Mouse (Mus musculus): Measurements from ENCODE around the gene Ager. TPM values are rescaled to one million over a fixed set of nuclear protein-coding genes. Genes with fewer than 3 reads are reported as not detected.
A peak's percentile ranks its signal among the peaks of the same experiment; 100 is the strongest.

Gene Ager
- polyA plus RNA-seq, 1 experiment = 5.2 TPM

GRCm38 (mm10) chr17:34628644-34628967, 30.9 kb downstream of the Ager start:
- TF ChIP-seq POLR2A (IDR thresholded peaks at IDR 0.05; ENCODE audit: low read depth, low read length) = no peak
- TF ChIP-seq CTCF (IDR thresholded peaks at IDR 0.05; ENCODE audit: extremely low read depth, insufficient read depth, insufficient read length, insufficient replicate concordance) = no peak
- Histone ChIP-seq H3K27me3 (ENCODE audit: control insufficient read depth, insufficient read depth, low read length) (peaks cover 12% of the 10 kb centered on the region; the same call in 1 of the 2 replicates), H3K4me3 (ENCODE audit: extremely low read depth, insufficient read depth, insufficient read length) (no peak overlapping the region), H3K36me3 (ENCODE audit: control insufficient read depth, insufficient read depth, low read length) (no peaks in the 10 kb centered on the region), H3K27ac (ENCODE audit: insufficient read depth, low read length) (no peak overlapping the region), H3K4me1 (ENCODE audit: control insufficient read depth, insufficient read depth, insufficient read length) (peaks cover 19% of the 10 kb centered on the region)
- 57% methylated on average over 5 of the region's 5 CpGs for WGBS
- DNase-seq (ENCODE audit: low read depth in 1 of 2, low spot score in 2 of 2) = no peak

GRCm38 (mm10) chr17:34629221-34629751, 31.6 kb downstream of the Ager start, which contains the start of gene Prrt1:
Gene Prrt1, plus strand, starts transcription at chr17:34629533.
- peak within 1 kb of the TSS; percentile 23; the same call in 1 of the 2 replicates for H3K4me3 ChIP-seq (ENCODE audit: extremely low read depth, insufficient read depth, insufficient read length)
- TF ChIP-seq CTCF (IDR thresholded peaks at IDR 0.05; ENCODE audit: extremely low read depth, insufficient read depth, insufficient read length, insufficient replicate concordance) = no peak
- no peak for TF ChIP-seq POLR2A (IDR thresholded peaks at IDR 0.05; ENCODE audit: low read depth, low read length)
- peak within 1 kb of the TSS; percentile 23 for H3K27ac ChIP-seq (ENCODE audit: insufficient read depth, low read length)
- H3K4me1 ChIP-seq (ENCODE audit: control insufficient read depth, insufficient read depth, insufficient read length) = peaks cover 19% of the 10 kb centered on the region
- no peaks in the 10 kb centered on the region for H3K36me3 ChIP-seq (ENCODE audit: control insufficient read depth, insufficient read depth, low read length)
- WGBS = 22% methylated on average over 16 of the region's 16 CpGs
- no peak for DNase-seq (ENCODE audit: low read depth in 1 of 2, low spot score in 2 of 2)
- peaks cover 12% of the 10 kb centered on the region; the same call in 1 of the 2 replicates for H3K27me3 ChIP-seq (ENCODE audit: control insufficient read depth, insufficient read depth, low read length)

- Histone ChIP-seq H3K27me3 (ENCODE audit: control insufficient read depth, insufficient read depth, low read length) (peaks cover 12% of the 10 kb centered on the region; the same call in 1 of the 2 replicates), H3K36me3 (ENCODE audit: control insufficient read depth, insufficient read depth, low read length) (no peaks in the 10 kb centered on the region), H3K4me3 (ENCODE audit: extremely low read depth, insufficient read depth, insufficient read length) (peak overlapping the region; percentile 23; the same call in 1 of the 2 replicates), H3K27ac (ENCODE audit: insufficient read depth, low read length) (peak overlapping the region; percentile 23; the same call in 1 of the 2 replicates), H3K4me1 (ENCODE audit: control insufficient read depth, insufficient read depth, insufficient read length) (peaks cover 19% of the 10 kb centered on the region)
- TF ChIP-seq POLR2A (IDR thresholded peaks at IDR 0.05; ENCODE audit: low read depth, low read length) (no peak), CTCF (IDR thresholded peaks at IDR 0.05; ENCODE audit: extremely low read depth, insufficient read depth, insufficient read length, insufficient replicate concordance) (no peak)
- no peak for DNase-seq (ENCODE audit: low read depth in 1 of 2, low spot score in 2 of 2)
- 14% methylated on average over 12 of the region's 12 CpGs for WGBS
Observed at GRCm38 (mm10) chr17:34629796-34630603, 32.3 kb downstream of the Ager start.

- 3% methylated on average over 48 of the region's 48 CpGs for whole genome bisulfite sequencing
- H3K27me3 ChIP-seq (ENCODE audit: control insufficient read depth, insufficient read depth, low read length) = peaks cover 12% of the 10 kb centered on the region; the same call in 1 of the 2 replicates
- DNase-seq (ENCODE audit: low read depth in 1 of 2, low spot score in 2 of 2) = no peak
Observed at GRCm38 (mm10) chr17:34630761-34631301, 33.2 kb downstream of the Ager start.

GRCm38 (mm10) chr17:34631647-34632046, 34.0 kb downstream of the Ager start:
- H3K27me3 ChIP-seq (ENCODE audit: control insufficient read depth, insufficient read depth, low read length) = peaks cover 12% of the 10 kb centered on the region; the same call in 1 of the 2 replicates
- DNase-seq (ENCODE audit: low read depth in 1 of 2, low spot score in 2 of 2) = no peak
- H3K4me3 ChIP-seq (ENCODE audit: extremely low read depth, insufficient read depth, insufficient read length) = peak overlapping the region; percentile 16; the same call in 1 of the 2 replicates
- H3K27ac ChIP-seq (ENCODE audit: insufficient read depth, low read length) = no peak overlapping the region
- H3K36me3 ChIP-seq (ENCODE audit: control insufficient read depth, insufficient read depth, low read length) = no peaks in the 10 kb centered on the region
- peaks cover 19% of the 10 kb centered on the region for H3K4me1 ChIP-seq (ENCODE audit: control insufficient read depth, insufficient read depth, insufficient read length)
- 39% methylated on average over 11 of the region's 12 CpGs for WGBS
- no peak for TF ChIP-seq POLR2A (IDR thresholded peaks at IDR 0.05; ENCODE audit: low read depth, low read length)
- no peak for TF ChIP-seq CTCF (IDR thresholded peaks at IDR 0.05; ENCODE audit: extremely low read depth, insufficient read depth, insufficient read length, insufficient replicate concordance)

More at GRCm38 (mm10) chr17:34630761-34631301, 33.2 kb downstream of the Ager start:
- Histone ChIP-seq H3K4me1 (ENCODE audit: control insufficient read depth, insufficient read depth, insufficient read length) (peaks cover 19% of the 10 kb centered on the region), H3K36me3 (ENCODE audit: control insufficient read depth, insufficient read depth, low read length) (no peaks in the 10 kb centered on the region), H3K4me3 (ENCODE audit: extremely low read depth, insufficient read depth, insufficient read length) (peak overlapping the region; percentile 36; the same call in 1 of the 2 replicates), H3K27ac (ENCODE audit: insufficient read depth, low read length) (no peak overlapping the region)
- no peak for TF ChIP-seq CTCF (IDR thresholded peaks at IDR 0.05; ENCODE audit: extremely low read depth, insufficient read depth, insufficient read length, insufficient replicate concordance)
- TF ChIP-seq POLR2A (IDR thresholded peaks at IDR 0.05; ENCODE audit: low read depth, low read length) = no peak

- DNase-seq (ENCODE audit: low read depth in 1 of 2, low spot score in 2 of 2) = peak in 1 of 2 experiments; percentile 48
- peaks cover 17% of the 10 kb centered on the region for H3K4me1 ChIP-seq (ENCODE audit: control insufficient read depth, insufficient read depth, insufficient read length)
- H3K4me3 ChIP-seq (ENCODE audit: extremely low read depth, insufficient read depth, insufficient read length) = peak overlapping the region; percentile 34; the same call in 1 of the 2 replicates
- WGBS = 4% methylated on average over 26 of the region's 26 CpGs
- TF ChIP-seq CTCF (IDR thresholded peaks at IDR 0.05; ENCODE audit: extremely low read depth, insufficient read depth, insufficient read length, insufficient replicate concordance) = no peak
- no peak; the same call in 1 of the 2 replicates for TF ChIP-seq POLR2A (IDR thresholded peaks at IDR 0.05; ENCODE audit: low read depth, low read length)
- no peaks in the 10 kb centered on the region for H3K36me3 ChIP-seq (ENCODE audit: control insufficient read depth, insufficient read depth, low read length)
- peak overlapping the region; percentile 58 for H3K27ac ChIP-seq (ENCODE audit: insufficient read depth, low read length)
- peaks cover 12% of the 10 kb centered on the region; the same call in 1 of the 2 replicates for H3K27me3 ChIP-seq (ENCODE audit: control insufficient read depth, insufficient read depth, low read length)
Observed at GRCm38 (mm10) chr17:34632261-34632691, 34.6 kb downstream of the Ager start.
